Mouse (Mus musculus) liver, postnatal 0 days (tissue): ENCODE measurements around the gene Ggact. TPM values are rescaled to one million over a fixed set of nuclear protein-coding genes. Genes with fewer than 3 reads are reported as not detected.

ENCODE experiments used
- ATAC-seq: fragments of 200-750 bp; cut with Nextera tagmentation; 2 replicates; pipeline ENCODE4 v1.8.0; 2017; ENCODE audit warnings: mild to moderate bottlenecking, moderate library complexity
- DNase-seq: peaks from one replicate; pipeline ENCODE4 v3.0.0-alpha.2; 2016
- H3K27ac ChIP-seq: fragments of 300-500 bp; sonication (generic); 2 replicates; pipeline ENCODE4 v1.5.1; 2014; ENCODE audit warnings: antibody characterized with exemption, moderate library complexity, mild to moderate bottlenecking, low read depth
- H3K27me3 ChIP-seq: fragments of 300-500 bp; sonication (generic); 2 replicates; pipeline ENCODE4 v1.6.1; 2014; ENCODE audit warnings: low read length, control low read depth, mixed read lengths; ENCODE audit not compliant: insufficient read depth
- H3K36me3 ChIP-seq: fragments of 300-500 bp; sonication (generic); replicated peaks from 2 replicates; pipeline ENCODE4 v1.6.1; 2014; ENCODE audit warnings: mild to moderate bottlenecking, control low read depth, low read length, moderate library complexity, mixed read lengths; ENCODE audit not compliant: insufficient read depth
- H3K4me1 ChIP-seq: fragments of 300-500 bp; sonication (generic); 2 replicates; pipeline ENCODE4 v1.6.1; 2014; ENCODE audit warnings: antibody characterized with exemption, mild to moderate bottlenecking, control low read depth; ENCODE audit not compliant: insufficient read depth
- H3K4me2 ChIP-seq: fragments of 300-500 bp; sonication (generic); 2 replicates; pipeline ENCODE4 v1.6.1; 2014; ENCODE audit warnings: low read depth, mild to moderate bottlenecking, low read length, moderate library complexity, mixed read lengths
- H3K4me3 ChIP-seq: fragments of 300-500 bp; sonication (generic); 2 replicates; pipeline ENCODE4 v1.5.1; 2014; ENCODE audit warnings: low read depth, low read length
- H3K9ac ChIP-seq: fragments of 300-500 bp; sonication (generic); replicated peaks from 2 replicates; pipeline ENCODE4 v1.6.1; 2014; ENCODE audit warnings: mild to moderate bottlenecking, moderate library complexity
- H3K9me3 ChIP-seq: fragments of 300-500 bp; sonication (generic); 2 replicates; pipeline ENCODE4 v1.6.1; 2016; ENCODE audit warnings: mild to moderate bottlenecking, control low read depth, low read length, mixed read lengths
- CTCF ChIP-seq: sonication (generic); IDR thresholded peaks from 2 replicates; pipeline ENCODE4 v1.5.1; 2016; ENCODE audit warnings: antibody characterized with exemption, low read depth
- EP300 ChIP-seq: IDR thresholded peaks from 2 replicates; pipeline ENCODE4 v1.6.1; 2016; ENCODE audit warnings: antibody characterized with exemption, low read depth, mild to moderate bottlenecking
- WGBS: fragments of 180-500 bp; shearing (Covaris S2); extraction: QIAGEN DNeasy Blood & Tissue Kit; methylation state at CpG from one replicate; pipeline ENCODE4 v1.1.7; 2014; ENCODE audit not compliant: insufficient replicate concordance; 5-methylcytosine and 5-hydroxymethylcytosine counted together
- polyA plus RNA-seq: library from polyadenylated mRNA; unstranded; fragments of >200 nt; fragmentation: Nextera tagmentation; extraction: Ambion mirVana; gene quantifications from 2 replicates; pipeline ENCODE4 v1.2.1, GENCODE M21; 2015

Gene Ggact
- polyA plus RNA-seq, 1 experiment from 2014 or later, result 78.4 TPM

DNA sequence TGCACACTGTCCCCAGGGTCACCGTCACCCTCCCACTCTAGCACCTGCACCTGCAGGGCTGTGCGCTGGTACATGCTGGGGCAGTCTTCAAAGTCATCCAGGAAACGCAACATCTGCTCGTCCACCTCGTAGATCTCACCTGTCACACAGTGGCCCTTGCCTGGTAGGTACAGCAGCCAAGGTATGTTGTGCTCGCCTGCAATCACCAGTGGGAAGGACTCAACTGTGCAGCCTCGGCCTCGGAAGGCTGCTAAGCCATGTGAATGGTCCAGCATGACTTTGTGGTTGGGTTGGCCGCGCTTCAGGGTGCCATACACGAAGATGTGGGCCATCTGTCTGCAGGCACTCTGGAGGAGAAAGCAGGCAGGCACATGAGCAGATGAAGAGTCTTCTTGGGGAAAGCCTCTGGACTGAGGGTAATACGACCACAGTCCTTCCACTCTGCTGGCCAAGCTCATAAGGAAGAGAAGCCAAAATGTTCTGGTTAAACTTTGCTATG, 22.0 kb downstream of the Ggact start:
- H3K9ac ChIP-seq, result no peak overlapping the region
- peaks cover 4% of the 10 kb centered on the region for H3K36me3 ChIP-seq
- H3K4me2 ChIP-seq, result no peak overlapping the region
- no peak for ATAC-seq
- no peaks in the 10 kb centered on the region for H3K4me1 ChIP-seq
- DNase-seq, result no peak
- no peaks in the 10 kb centered on the region for H3K9me3 ChIP-seq
- TF ChIP-seq EP300, result no peak
- TF ChIP-seq CTCF, result no peak
- no peaks in the 10 kb centered on the region for H3K27me3 ChIP-seq
- H3K4me3 ChIP-seq, result no peak overlapping the region
- no peak overlapping the region for H3K27ac ChIP-seq
- 85% methylated on average over 12 of the region's 12 CpGs for WGBS

DNA sequence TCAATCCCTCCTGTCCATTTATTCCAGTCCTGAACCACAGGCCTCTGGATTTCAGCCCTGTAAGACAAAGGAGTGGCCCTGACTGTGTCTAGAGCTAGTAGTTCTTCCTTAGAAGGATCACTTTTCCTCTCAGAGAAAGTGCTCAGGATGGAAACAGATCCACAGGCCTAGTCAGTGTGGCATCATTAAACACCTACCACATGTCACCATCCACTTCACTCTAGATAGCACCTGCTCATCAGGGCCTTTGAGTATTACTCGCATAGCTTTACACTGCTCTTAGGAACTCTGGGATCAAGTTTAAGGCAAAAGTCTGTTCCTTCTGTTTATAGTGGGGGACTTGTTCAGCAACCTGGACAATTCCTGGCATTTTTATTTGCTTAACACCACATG, 25.1 kb downstream of the Ggact start:
- Histone ChIP-seq H3K36me3 (peaks cover 8% of the 10 kb centered on the region), H3K9ac (no peak overlapping the region), H3K4me3 (no peak overlapping the region), H3K27ac (no peak overlapping the region), H3K4me2 (no peak overlapping the region), H3K27me3 (no peaks in the 10 kb centered on the region), H3K9me3 (no peaks in the 10 kb centered on the region), H3K4me1 (no peaks in the 10 kb centered on the region)
- 79% methylated on average over 1 of the region's 1 CpGs for WGBS
- TF ChIP-seq CTCF, result no peak
- no peak for TF ChIP-seq EP300
- ATAC-seq (no peak), DNase-seq (no peak)

DNA sequence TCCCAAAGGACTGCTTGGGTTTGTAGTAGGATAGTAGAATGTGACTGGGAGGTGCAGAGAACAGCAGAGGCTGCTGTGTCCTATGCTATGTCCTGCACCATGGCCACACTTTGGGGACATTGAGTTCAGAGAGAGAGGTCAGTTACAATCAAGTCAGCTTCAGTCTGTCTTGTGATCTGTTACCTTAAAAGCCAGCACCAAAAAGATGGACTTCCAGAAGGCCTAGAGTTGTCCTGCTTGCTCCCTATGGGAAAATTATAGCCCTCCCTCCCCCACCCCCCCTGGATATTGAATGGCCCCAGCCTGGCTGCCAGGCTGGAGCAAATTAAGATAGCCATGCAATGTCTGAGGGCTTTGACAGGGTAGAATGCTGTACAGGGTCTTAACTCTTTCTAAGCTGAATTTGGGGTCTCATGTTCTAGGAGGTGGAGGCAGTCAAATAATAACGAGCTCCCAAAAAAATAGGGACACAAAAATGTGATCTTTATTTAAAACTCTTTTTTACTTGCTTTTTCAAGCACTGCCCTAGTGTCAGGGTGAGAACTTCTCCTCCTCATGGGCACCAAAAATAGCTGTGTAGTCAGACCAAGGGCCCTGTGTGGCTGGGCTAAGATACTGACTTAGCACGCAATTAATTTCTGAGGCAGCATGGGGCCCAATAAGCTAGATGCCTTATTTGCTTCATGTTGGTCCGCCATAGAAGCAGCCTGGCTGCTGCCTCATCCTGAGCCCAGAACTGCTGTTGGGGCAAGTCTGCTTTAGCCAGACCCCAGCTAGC, 25.7 kb downstream of the Ggact start:
- peaks cover 8% of the 10 kb centered on the region for H3K36me3 ChIP-seq
- H3K27ac ChIP-seq, result no peak overlapping the region
- no peak for DNase-seq
- no peak overlapping the region for H3K4me3 ChIP-seq
- no peak overlapping the region for H3K9ac ChIP-seq
- no peak for ATAC-seq
- H3K4me1 ChIP-seq, result no peaks in the 10 kb centered on the region
- no peaks in the 10 kb centered on the region for H3K9me3 ChIP-seq
- H3K4me2 ChIP-seq, result no peak overlapping the region
- no peaks in the 10 kb centered on the region for H3K27me3 ChIP-seq
- WGBS, result 74% methylated on average over 3 of the region's 3 CpGs
- TF ChIP-seq EP300 (no peak), CTCF (no peak)

DNA sequence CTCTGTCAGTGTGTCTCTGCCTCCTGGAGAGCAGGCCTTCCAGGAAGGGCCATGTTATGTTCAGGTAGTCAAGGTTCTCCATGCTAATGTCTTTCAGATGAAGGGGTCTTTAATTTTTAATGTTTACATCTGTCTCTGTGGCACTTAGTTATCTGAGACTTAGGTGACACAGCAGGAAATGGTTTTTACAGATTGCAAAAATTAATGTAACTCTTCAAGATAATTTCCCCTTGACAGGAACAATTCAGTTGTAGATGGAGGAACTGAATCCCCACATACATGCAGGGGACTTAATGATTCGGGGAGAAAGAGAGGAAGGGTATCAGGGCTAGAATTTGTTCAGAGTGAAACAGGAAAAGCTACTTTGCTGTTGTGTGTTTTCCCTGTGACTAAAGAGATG, 26.3 kb downstream of the Ggact start:
- H3K9ac ChIP-seq, result no peak overlapping the region
- no peaks in the 10 kb centered on the region for H3K4me1 ChIP-seq
- no peaks in the 10 kb centered on the region for H3K9me3 ChIP-seq
- H3K27ac ChIP-seq, result no peak overlapping the region
- TF ChIP-seq EP300 (no peak), CTCF (no peak)
- ATAC-seq (no peak), DNase-seq (no peak)
- no peaks in the 10 kb centered on the region for H3K27me3 ChIP-seq
- H3K4me3 ChIP-seq, result no peak overlapping the region
- no peak overlapping the region for H3K4me2 ChIP-seq
- H3K36me3 ChIP-seq, result peaks cover 8% of the 10 kb centered on the region
- 48% methylated on average over 1 of the region's 1 CpGs for WGBS

DNA sequence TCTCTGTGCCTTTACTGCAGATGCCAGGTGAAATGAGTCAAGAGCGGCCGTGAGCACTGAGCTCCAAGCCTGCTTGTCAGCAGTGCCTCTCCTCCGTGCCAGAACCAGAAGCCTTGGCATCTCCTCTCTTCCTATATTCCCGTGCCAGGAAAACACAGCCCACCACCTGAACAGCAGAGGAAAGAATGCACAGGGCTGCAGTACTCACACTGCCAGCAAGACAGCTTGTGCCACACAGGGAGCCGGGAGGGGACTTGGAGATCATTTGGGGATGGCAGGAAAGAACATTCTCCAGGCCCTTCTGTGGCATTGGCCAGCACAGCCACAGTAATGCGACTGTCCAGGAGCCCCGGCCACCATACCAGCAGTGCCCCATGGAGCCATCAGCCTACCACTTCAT, 27.7 kb downstream of the Ggact start:
- WGBS, result 86% methylated on average over 7 of the region's 7 CpGs
- no peak overlapping the region for H3K9ac ChIP-seq
- H3K9me3 ChIP-seq, result no peaks in the 10 kb centered on the region
- no peak for ATAC-seq
- TF ChIP-seq CTCF (no peak), EP300 (no peak)
- H3K27me3 ChIP-seq, result no peaks in the 10 kb centered on the region
- no peak overlapping the region for H3K4me2 ChIP-seq
- H3K4me3 ChIP-seq, result no peak overlapping the region
- DNase-seq, result no peak
- H3K36me3 ChIP-seq, result peaks cover 8% of the 10 kb centered on the region; the same call in 1 of the 2 replicates
- H3K4me1 ChIP-seq, result no peaks in the 10 kb centered on the region
- H3K27ac ChIP-seq, result no peak overlapping the region

DNA sequence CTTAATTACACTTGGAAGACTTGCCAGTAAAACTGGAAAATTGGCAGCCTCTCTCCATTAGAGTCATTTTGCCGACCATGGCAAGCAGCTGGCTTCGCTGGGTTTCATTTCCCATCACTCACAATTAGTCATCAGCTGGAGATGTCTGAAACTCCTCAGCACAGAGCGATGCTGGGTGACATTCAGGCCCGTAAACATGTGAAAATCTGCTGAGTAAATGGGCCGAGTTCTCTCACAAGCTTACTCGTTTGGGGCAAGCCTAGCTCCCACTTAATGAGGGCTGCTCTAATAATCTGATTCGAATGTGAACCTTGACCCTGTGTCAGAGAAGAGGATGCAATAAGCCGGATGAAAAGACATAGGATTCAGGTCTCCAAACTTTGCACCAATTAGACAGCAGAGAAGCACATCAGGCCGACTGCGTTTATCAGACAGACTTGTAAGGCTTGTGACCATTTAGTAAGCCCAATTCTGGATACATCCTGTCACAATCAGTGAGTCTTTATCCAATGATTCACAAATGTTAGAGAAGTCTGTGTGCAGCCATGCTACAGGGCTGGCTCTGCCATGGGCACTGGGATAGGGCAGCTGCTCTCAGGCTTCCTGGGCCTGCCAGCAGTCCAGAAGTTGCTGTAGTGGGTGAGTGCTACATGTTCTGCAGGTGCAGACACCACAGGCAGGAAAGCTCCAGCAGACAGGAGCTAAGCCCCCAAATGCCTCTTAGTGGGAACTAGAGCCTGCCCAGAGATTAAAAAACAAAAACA, 29.6 kb downstream of the Ggact start:
- H3K27ac ChIP-seq, result no peak overlapping the region
- H3K4me2 ChIP-seq, result no peak overlapping the region
- no peak overlapping the region for H3K4me3 ChIP-seq
- TF ChIP-seq EP300 (no peak), CTCF (no peak)
- no peaks in the 10 kb centered on the region for H3K4me1 ChIP-seq
- ATAC-seq (no peak), DNase-seq (no peak)
- H3K9ac ChIP-seq, result no peak overlapping the region
- whole genome bisulfite sequencing, result 74% methylated on average over 10 of the region's 10 CpGs
- H3K27me3 ChIP-seq, result no peaks in the 10 kb centered on the region
- H3K36me3 ChIP-seq, result peaks cover 8% of the 10 kb centered on the region
- H3K9me3 ChIP-seq, result no peaks in the 10 kb centered on the region
